9 mouse cellular contexts compared by ENCODE assay signal in genomic region chr3:30507028-30507575, GRCm38 (mm10). TPM values are rescaled to one million over a fixed set of nuclear protein-coding genes. Genes with fewer than 3 reads are reported as not detected.
DNase-seq lines count a peak whose midpoint lies in the region; ATAC-seq and TF ChIP-seq lines count a peak whose summit lies in the region.
"Had no signal": no experiment of that assay in that cellular context is flagged by ENCODE, and none has a peak within 500 bp of the region (broad histone marks: within the 10 kb centered on the region; RNA-seq: fewer than 3 reads in every experiment).

No protein-coding gene starts in this region.

- H3K9me3 ChIP-seq in forebrain, postnatal 0 days (ENCODE audit: low read length): no peaks in the 10 kb centered on the region
- H3K9me3 ChIP-seq in hindbrain, embryonic 12.5 days (replicated peaks): no peaks in the 10 kb centered on the region
- H3K9me3 ChIP-seq in limb, embryonic 10.5 days (replicated peaks): no peaks in the 10 kb centered on the region
- no peaks in the 10 kb centered on the region for H3K9me3 ChIP-seq in midbrain, embryonic 11.5 days (ENCODE audit: control insufficient read depth, low read length)

- peak overlapping the region; percentile 41 for H3K4me3 ChIP-seq in forebrain, postnatal 0 days (ENCODE audit: low read depth, low read length)
- H3K4me3 ChIP-seq in hindbrain, embryonic 12.5 days: peak overlapping the region; percentile 59
- peak overlapping the region; percentile 85 for H3K4me3 ChIP-seq in limb, embryonic 10.5 days
- peak overlapping the region; percentile 71 for H3K4me3 ChIP-seq in midbrain, embryonic 11.5 days (ENCODE audit: low read depth, low read length)

- H3K4me1 ChIP-seq in forebrain, postnatal 0 days (ENCODE audit: insufficient read depth): no peaks in the 10 kb centered on the region
- peaks cover 40% of the 10 kb centered on the region for H3K4me1 ChIP-seq in hindbrain, embryonic 12.5 days
- H3K4me1 ChIP-seq in limb, embryonic 10.5 days: peaks cover 47% of the 10 kb centered on the region
- H3K4me1 ChIP-seq in midbrain, embryonic 11.5 days (ENCODE audit: control insufficient read depth, insufficient read depth, low read length): peaks cover 35% of the 10 kb centered on the region

- no peak overlapping the region for H3K9ac ChIP-seq in forebrain, postnatal 0 days
- peak overlapping the region; percentile 71 for H3K9ac ChIP-seq in hindbrain, embryonic 12.5 days
- H3K9ac ChIP-seq in midbrain, embryonic 11.5 days (ENCODE audit: low read length): peak overlapping the region; percentile 88

- peak; percentile 20 for DNase-seq in cerebellum, adult 8-10 months
- no peak for DNase-seq in cerebellum, adult 9-10 months
- DNase-seq in Muller cell, postnatal 12 days (ENCODE audit: inconsistent ontology term): peak; percentile 60
- peak; percentile 81 for DNase-seq in forebrain, postnatal 0 days
- DNase-seq in limb, embryonic 10.5 days (ENCODE audit: low spot score): peak; percentile 77
- DNase-seq in midbrain, embryonic 11.5 days (ENCODE audit: low spot score, missing footprints): no peak

- TF ChIP-seq CTCF in forebrain, postnatal 0 days (IDR thresholded peaks at IDR 0.05; ENCODE audit: low read depth): no peak

- peak overlapping the region; percentile 76 for H3K4me2 ChIP-seq in forebrain, postnatal 0 days (ENCODE audit: low read depth)
- H3K4me2 ChIP-seq in hindbrain, embryonic 12.5 days (replicated peaks): peak overlapping the region; percentile 77
- H3K4me2 ChIP-seq in midbrain, embryonic 11.5 days: peak overlapping the region; percentile 82

- H3K36me3 ChIP-seq in forebrain, postnatal 0 days (ENCODE audit: insufficient read depth): no peaks in the 10 kb centered on the region
- H3K36me3 ChIP-seq in hindbrain, embryonic 12.5 days: no peaks in the 10 kb centered on the region
- no peaks in the 10 kb centered on the region for H3K36me3 ChIP-seq in limb, embryonic 10.5 days
- H3K36me3 ChIP-seq in midbrain, embryonic 11.5 days (ENCODE audit: control insufficient read depth, insufficient read depth, low read length): no peaks in the 10 kb centered on the region

- under 1% methylated on average over 22 of the region's 22 CpGs for whole genome bisulfite sequencing in forebrain, postnatal 0 days
- WGBS in hindbrain, embryonic 12.5 days: under 1% methylated on average over 22 of the region's 22 CpGs
- under 1% methylated on average over 22 of the region's 22 CpGs for WGBS in limb, embryonic 10.5 days
- WGBS in midbrain, embryonic 11.5 days: under 1% methylated on average over 22 of the region's 22 CpGs

- H3K27ac ChIP-seq in forebrain, postnatal 0 days (ENCODE audit: low read depth, low read length): no peak overlapping the region
- peak overlapping the region; percentile 87 for H3K27ac ChIP-seq in hindbrain, embryonic 12.5 days
- peak overlapping the region; percentile 100 for H3K27ac ChIP-seq in limb, embryonic 10.5 days
- peak overlapping the region; percentile 89 for H3K27ac ChIP-seq in midbrain, embryonic 11.5 days (ENCODE audit: low read depth, low read length)

- peaks cover 64% of the 10 kb centered on the region for H3K27me3 ChIP-seq in forebrain, postnatal 0 days (ENCODE audit: insufficient read depth, low read length)
- H3K27me3 ChIP-seq in hindbrain, embryonic 12.5 days: peaks cover 62% of the 10 kb centered on the region
- H3K27me3 ChIP-seq in limb, embryonic 10.5 days (ENCODE audit: low read depth, poor library complexity, severe bottlenecking): no peaks in the 10 kb centered on the region
- H3K27me3 ChIP-seq in midbrain, embryonic 11.5 days (ENCODE audit: control insufficient read depth, insufficient read depth, low read length): peaks cover 29% of the 10 kb centered on the region
- H3K27me3 ChIP-seq: CH12.LX had no signal

- ATAC-seq in forebrain, postnatal 0 days: no peak; the same call in 1 of the 2 replicates
- ATAC-seq in hindbrain, embryonic 12.5 days (ENCODE audit: low FRiP score): no peak; the same call in 1 of the 2 replicates
- peak; percentile 14; the same call in 1 of the 2 replicates for ATAC-seq in midbrain, embryonic 11.5 days (ENCODE audit: low FRiP score)
- no peak for ATAC-seq in erythroblast, adult 5-6 weeks (replicated peaks; ENCODE audit: low FRiP score, poor library complexity, severe bottlenecking)

RNA-seq across cellular contexts. Expression of gene Mecom, which starts 40.7 kb away (rescaled TPM):
- total RNA-seq in forebrain, postnatal 0 days (2014; rRNA removed): 3.2 and 3.9 TPM in 2 replicates
- 1.9 TPM in 2 replicates for polyA plus RNA-seq in forebrain, postnatal 0 days (2015; fragmentation: Nextera tagmentation; extraction: Ambion mirVana)
- polyA plus RNA-seq in hindbrain, embryonic 12.5 days (2016; fragmentation: Nextera tagmentation; extraction: Ambion mirVana): 44.4 and 47.0 TPM in 2 replicates
- 167 and 217 TPM in 2 replicates for polyA plus RNA-seq in limb, embryonic 10.5 days (2016; fragmentation: Nextera tagmentation; extraction: Ambion mirVana)
- 32.7 and 37.1 TPM in 2 replicates for polyA plus RNA-seq in midbrain, embryonic 11.5 days (2014; fragmentation: Nextera tagmentation; extraction: Ambion mirVana)
- total RNA-seq in erythroblast, adult 5-6 weeks (2015; ENCODE audit: low replicate concordance): 0.58 and 1.0 TPM in 2 replicates
- total RNA-seq in erythroblast, adult 5-6 weeks (2017; ENCODE audit: low replicate concordance): 0.84 TPM in 1 of 2 replicates, not detected in the other
- total RNA-seq: CH12.LX had no signal

Comparison
In these comparisons a context has a peak if more than half of its experiments do, and no peak if none do; other contexts are left out.
1. DNase-seq: peak in cerebellum, adult 8-10 months (single experiment), Muller cell, postnatal 12 days (single experiment), forebrain, postnatal 0 days (single experiment) and limb, embryonic 10.5 days (single experiment); none in cerebellum, adult 9-10 months (single experiment) and midbrain, embryonic 11.5 days (single experiment).
2. RNA of gene Mecom, which starts 40.7 kb away (polyA plus RNA-seq): 167 to 217 TPM in limb, embryonic 10.5 days, 44.4 to 47.0 TPM in hindbrain, embryonic 12.5 days and 32.7 to 37.1 TPM in midbrain, embryonic 11.5 days; 1.9 TPM in forebrain, postnatal 0 days; every median in the first group is over 10 times any median in the second.
3. Peak in every context shown above with its lines, with median percentiles within 50 percentile points of each other: H3K4me2 ChIP-seq and H3K4me3 ChIP-seq.